Mouse (Mus musculus): ENCODE data around the gene Hsd11b1.
"Not testable (repeated sequence)": the region's sequence is repeated elsewhere in the genome, so short reads cannot be mapped to it uniquely, and the experiment has no call there.

The Hsd11b1 gene

DNA sequence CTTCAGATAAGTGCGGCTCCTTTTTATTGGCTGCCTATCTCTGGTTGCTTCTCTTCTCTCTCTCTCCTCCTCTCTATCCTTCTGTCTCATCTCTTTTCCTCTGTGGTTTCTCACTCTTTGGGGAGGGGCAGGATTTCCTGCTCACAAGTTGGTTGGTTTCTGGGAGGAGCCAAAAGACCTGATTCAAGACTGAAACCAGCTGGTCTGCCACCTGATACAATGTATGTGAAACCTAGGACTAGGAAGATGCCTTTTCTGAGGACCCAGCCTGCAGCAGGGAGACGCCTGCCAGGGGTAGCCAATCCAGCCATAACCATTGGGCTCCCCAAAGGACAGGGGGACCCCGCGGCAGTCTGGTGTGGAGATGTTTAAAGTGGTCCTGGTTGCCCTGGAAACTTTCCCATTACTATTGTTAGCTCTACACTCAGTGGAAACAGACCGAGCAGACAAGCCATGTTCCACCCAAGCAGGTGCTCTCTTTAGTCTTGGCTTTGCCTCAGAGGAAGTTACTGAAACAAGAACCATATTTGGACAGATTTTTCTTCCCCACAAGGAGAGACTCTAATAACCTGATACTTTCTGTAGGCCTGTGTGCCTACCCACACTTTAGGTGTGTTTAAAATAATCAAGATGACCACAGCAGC, at the start of gene Hsd11b1:
TSS of gene Hsd11b1 (minus strand) at position 121 of the 644 bp plus-strand sequence.
- DNase-seq (ENCODE audit: low spot score), result no peak

DNA sequence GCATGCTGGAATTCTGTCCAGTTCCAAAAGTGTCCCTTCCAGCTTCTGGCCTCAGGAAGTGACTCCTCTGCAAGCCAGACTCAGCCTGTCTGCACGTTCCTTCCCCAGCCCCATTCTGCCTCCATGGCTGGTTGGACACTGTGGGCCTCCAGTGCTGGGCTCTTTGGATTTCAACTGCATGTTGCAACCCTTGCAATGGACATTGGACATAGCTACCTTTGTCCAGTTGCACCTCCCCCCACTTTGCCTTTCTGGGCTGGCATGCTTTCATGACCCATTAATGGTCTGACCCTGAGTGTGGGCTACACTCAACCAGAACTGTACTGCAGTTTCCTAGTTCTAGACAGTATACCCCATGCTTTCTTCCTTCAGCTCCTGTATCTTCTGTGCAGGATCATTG, 47.7 kb upstream of the Hsd11b1 start:
- DNase-seq (ENCODE audit: low spot score), result no peak

DNA sequence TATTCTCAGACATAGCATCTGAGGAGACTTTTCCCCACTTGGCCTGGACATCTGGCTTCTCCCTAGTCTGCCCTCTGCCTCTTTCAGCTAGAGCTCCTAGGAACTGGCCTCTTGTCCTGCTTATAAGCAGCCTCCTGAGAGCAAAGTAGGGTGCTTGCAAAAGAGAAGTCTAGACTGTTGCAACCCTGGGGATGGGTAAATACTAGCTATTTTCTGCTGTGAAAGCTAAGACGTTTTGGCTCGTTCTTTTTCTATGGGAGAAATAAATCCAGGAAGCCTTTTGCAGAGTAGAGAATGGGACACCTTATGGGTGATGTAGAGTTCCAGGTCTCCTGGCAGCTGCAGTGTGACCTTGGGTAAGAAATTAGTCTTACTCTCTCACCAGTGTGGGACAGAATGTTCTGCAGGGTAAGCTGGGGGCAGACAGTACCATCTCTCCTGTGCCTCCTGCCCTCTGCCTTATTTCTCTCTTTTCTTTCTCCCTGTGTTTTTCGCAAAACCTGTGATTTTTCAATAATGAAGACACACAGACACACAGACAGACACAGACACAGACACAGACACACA, 46.7 kb upstream of the Hsd11b1 start:
- DNase-seq (ENCODE audit: low spot score), result no peak

DNA sequence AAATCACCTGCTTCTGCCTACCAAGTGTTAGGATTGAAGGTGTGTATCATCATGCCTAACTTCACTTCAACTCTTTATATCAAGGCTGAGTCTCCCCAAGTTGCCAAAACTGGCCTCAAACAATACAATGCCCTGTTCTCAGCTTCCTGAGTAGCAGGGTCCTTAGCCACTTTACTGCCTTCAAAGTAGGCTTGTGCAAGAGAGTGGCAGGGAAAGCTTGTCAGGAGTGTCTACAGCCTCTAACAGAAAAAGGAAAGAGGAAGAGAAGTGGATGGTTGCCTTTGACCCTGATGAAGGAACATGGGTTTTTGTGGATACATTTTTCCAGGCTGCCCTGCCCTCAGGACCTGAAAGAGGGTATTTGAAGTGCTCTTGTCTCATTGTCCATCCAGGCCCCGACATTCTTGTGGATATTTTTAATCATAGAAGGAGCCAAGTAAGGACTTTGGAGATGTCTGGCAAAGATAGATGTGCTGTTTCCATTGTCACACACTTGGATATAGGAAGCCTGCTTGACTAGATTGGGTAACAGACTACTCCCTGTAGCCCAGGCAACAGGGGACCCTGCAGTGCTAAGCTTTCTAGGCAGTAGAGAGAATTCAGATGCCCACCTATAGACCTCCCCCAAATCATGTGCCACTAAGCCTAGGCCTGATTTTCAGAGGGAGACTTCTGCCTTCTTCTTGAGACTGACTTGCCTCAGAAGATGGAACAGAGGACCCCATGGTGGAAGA, 46.1 kb upstream of the Hsd11b1 start:
- no peak for DNase-seq (ENCODE audit: low spot score)

DNA sequence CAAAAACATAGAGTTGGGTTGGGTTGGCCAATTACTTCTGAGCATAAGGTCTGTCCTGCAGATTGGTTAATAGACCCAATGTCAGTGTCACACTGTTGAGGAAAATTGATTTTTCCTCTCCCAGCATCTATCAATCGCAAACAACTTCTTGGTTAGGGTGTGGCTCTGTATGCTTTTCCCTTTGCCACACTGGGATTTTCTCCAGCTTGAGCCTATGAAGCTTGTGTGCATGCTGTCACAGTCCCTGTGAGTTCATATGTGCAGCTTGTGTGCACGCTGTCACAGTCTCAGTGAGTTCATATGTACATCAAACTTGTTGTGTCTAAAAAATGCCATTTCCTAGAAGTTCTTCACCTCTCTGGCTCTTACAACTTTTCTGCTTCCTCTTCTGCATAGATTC, 43.0 kb upstream of the Hsd11b1 start:
- no peak for DNase-seq (ENCODE audit: low spot score)

DNA sequence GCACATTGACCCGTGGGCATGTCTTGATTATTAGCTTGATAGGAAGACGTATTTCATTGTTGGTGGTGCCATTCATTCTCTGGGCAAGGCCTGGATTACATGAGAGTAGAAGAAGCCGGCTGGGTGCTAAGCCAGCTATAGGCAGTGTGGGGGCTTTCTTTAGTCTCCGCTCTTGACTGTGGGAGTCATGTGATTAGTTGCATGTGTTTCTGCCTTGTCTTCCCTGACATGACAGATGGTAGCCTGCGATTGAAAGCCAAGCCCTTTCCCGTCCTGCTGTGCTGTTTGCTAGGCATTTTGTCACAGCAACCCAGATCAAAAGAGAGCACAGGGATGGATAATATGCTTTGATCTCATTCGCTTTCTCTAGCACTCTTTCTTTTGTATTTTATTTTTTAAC, 41.5 kb upstream of the Hsd11b1 start:
- no peak for DNase-seq (ENCODE audit: low spot score)

DNA sequence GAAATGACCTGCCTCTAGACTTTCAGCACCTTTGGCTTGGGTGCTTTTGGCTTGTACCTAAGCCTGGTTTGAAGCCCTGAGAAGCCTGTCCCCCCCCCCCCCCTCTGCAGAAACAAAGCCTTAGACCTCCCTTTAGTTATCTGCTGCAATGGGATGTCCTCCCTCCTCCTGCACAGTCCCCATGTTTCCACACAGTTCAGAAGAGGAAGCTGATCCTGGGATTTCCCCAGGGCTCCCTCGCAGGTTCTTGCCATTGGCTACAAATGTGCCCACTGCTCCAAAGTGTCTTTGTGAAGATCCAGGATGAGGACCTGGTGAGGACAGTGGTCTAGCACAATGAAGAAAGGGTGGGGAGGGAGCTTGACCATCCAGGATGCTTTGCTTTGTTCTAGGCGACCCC, 39.2 kb upstream of the Hsd11b1 start:
- DNase-seq (ENCODE audit: low spot score), result no peak

DNA sequence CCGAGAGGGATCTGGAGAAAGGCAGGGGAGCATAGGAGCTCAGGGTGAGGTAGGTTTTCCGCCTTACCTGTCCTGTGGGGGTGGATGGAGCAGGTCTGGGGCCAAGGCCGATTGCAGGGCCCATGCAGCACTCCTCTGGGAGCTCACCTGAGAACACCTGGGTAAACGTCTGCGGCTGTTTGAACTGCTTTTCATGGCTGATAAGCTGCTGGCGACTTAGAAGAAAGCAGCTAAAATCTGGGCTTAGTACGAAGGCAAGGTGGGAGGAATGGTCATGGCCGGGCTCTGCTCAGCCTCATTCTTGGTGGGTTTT, 38.2 kb upstream of the Hsd11b1 start:
- DNase-seq (ENCODE audit: low spot score), result no peak

DNA sequence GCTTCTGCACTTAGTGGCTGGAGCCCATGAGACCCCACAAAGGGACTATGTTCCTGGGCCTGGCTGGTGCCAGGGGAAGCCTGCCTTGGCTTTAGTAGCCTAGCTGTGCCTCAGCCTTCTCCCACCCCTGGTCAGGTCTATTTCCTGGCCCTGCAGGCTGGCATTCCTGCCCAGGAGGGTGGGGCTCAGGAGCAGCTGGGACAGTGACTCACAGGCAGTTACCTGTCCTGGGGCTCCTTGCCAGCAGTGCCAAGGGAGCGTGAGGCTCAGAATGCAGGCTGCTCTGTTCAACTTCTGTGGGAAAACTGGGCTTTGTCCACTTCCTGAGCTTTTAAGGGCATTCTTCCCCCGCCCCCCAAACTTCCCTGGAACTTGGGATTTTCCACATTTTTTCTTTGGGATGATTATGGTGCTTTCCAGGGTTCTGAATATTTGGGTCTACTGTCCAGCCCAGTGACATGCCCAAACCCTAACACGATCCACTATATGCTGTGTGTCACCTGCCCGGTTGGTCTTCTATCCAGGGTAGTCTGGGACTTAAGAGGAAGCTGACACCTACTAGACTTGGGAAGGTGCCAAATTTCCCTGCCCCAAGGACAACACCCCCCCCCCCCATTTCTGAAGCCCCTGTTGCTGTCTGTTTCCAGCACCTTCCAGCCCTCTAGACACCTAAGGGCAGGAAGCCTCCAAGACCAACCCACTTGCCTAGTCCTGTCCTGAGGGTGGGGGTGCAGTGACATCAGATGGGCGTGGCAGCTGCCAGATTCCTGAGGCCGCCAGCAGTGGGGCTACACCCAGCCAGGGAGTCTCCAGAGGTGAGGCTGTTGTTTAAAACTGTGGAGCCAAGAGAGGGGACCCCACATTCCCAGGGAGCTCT, 37.6 kb upstream of the Hsd11b1 start:
- no peak for DNase-seq (ENCODE audit: low spot score)

DNA sequence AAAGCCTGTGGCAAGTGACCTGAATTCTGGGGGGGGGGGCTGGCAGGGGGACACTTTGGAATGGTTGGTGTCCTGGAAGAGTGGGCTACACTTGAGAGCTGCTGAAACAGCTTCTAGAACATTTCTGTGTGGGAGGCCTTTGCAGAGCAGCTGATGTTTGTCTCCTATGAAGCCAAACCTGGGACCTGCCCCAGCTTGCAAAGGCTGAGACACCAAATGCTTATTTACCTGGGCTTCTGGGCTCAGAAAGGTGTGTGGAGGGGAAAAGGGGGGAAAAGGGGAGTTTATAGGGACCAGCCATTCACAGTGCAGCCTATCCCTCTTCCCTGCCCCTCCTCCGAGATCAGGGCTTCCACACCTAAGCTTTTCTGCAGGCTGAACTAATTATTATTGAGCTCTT, 36.1 kb upstream of the Hsd11b1 start:
- no peak for DNase-seq (ENCODE audit: low spot score)

DNA sequence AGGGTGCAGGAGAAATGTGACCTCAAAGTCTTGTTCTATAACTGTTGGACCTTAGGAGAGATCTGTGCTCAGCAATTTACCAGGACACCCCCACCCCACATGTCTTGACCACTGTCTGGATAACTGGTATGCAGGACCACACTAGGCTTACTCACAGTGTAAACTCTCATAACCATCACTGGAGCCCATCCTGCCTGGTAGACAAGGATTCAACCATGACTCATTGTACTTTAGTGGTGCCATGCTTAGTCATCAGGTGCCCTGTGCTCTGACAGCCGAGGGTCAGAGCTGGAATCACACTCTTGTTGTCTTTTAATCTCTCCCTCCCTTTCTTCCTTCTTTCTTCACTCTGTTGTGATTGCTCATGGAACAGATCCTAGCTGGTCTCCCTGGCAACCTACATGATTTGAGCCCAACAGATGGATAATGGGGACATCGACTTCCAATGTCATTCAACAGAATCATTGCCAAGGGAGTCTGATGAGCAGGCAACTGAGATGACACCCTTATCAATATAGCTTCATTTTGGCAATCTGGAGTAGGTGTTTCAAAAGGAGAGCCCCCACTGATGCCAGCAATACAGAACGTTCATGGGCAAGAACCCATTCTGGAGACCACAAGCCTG, 34.4 kb upstream of the Hsd11b1 start:
- no peak for DNase-seq (ENCODE audit: low spot score)

DNA sequence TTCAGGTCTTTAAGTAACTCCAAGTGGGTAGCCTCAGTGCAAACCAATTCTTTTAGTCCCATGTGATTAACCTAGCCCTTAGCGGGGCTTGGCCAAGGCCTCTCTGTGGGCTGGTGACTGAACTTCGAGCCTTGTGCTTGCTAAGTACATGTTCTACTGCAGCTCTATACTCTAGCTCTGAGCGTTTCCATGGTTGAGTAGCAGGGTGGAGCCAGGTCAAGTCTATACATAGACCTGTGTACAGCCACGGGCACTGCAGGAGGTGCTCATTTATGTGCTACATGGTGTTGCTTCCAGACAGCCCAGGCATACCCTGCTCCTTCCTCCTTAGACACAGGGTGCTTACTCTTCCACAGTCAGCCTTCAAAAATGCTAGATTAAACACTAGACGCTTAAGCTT, 32.0 kb upstream of the Hsd11b1 start:
- no peak for DNase-seq (ENCODE audit: low spot score)

DNA sequence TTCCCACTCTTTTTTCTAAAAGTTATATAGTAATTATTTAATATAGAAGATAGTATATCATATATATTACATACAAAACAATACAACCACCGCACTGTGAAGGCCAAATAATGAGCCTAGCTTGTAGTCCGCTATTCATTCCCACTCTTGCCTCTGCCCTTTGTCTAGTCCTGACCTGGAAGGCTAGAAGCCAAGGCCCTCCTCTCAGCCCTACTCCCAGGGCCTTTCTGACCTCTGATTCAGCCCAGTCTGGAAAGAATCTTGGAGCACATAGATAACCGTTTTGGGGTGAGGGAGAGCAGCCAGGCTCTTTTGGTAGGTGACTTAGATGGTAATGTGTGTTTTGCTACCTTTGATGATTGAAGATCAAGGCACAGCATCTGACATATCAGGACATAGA, 30.1 kb upstream of the Hsd11b1 start:
- DNase-seq (ENCODE audit: low spot score), result no peak

DNA sequence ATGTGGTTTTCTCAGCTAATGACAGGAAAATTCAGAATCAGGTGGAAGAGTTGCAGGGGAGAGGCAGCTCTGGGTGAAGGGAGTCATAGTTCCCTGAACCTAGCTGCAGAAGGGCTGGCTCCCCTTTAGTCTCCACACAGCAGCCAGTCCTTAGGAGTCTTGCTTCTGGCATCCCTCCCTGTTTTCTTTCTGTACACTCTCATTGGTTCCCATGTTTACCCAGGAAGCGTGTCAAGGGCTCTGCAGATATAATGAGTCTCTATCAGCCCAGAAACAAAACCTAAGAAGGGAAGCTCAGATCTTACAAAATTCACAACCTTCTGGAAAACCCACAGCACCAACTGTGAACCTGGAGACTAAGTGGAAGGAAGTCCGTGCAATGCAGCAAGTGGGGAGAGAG, 29.2 kb upstream of the Hsd11b1 start:
- DNase-seq (ENCODE audit: low spot score), result no peak

DNA sequence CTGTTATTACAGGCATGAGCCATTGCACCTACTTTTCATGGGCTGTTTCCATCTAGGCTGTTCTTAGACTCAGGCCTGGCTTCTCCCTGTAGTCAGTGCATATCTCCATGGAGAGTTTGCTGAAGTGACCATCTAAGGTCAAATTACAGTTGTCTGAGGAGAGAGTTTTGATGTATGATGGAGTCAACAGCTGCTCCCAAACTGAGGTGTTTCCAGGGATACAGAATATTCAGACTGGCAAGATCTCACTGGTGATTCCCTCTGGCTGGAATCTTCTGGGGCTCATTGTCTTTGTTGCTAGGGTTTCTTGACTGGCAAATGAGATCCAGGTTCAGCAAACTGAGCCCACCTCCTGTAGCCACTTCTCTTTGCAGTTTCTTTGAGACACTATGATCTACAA, 26.8 kb upstream of the Hsd11b1 start:
- DNase-seq (ENCODE audit: low spot score), result no peak

DNA sequence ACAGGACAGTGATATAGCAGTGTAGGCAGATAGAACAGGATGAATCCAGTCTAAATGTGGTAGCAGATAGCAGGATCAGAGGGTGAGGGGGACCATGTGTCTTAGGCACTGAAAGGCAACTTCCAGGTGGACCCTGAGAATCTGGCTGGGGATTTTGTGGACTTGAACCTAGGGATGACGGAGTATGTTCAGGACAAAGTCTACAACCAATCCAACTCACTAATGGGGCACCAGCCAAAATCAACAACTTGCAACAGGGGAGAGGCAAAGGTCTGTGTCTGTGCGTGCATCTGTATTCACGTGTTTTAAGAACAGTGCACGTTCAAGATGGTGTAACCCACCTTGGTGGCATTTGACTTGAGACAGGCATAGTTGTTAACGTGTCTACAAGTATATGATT, 26.0 kb upstream of the Hsd11b1 start:
- no peak for DNase-seq (ENCODE audit: low spot score)

DNA sequence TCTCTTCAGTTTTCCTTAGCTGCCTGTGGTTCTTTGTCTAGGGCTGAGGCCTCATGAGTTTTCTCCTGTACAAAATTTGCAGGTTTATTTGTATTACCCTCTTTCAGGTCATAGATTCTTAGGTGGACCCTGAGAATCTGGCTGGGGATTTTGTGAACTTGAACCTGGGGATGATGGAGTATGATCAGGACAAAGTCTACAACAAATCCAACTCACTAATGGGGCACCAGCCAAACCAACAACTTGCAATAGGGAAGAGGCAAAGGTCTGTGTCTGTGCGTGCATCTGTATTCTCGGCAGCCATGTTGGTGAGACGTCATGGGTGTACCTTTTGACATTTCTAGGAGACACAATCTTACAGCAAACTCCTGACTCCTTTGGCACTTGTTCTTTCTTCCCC, 25.2 kb upstream of the Hsd11b1 start:
- DNase-seq (ENCODE audit: low spot score), result no peak

DNA sequence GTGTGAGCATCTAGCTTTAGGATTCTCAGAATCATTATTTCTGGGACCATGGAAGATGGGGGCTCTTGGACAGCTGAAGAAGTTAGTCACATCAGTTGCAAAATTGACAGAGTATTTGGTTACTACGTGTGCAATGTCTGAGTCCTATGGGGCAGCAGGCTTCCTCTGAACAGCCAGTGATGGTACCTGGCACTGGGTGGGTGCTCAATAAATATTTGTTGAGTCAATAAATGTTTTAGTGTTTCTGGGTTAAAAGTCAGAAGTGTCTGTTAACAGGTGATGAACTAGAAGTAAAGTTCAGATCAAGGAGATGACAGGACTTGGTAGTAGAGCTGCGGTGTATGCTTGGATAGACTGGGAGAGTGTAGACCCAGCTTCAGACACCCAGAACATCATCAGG, 23.7 kb upstream of the Hsd11b1 start:
- no peak for DNase-seq (ENCODE audit: low spot score)

DNA sequence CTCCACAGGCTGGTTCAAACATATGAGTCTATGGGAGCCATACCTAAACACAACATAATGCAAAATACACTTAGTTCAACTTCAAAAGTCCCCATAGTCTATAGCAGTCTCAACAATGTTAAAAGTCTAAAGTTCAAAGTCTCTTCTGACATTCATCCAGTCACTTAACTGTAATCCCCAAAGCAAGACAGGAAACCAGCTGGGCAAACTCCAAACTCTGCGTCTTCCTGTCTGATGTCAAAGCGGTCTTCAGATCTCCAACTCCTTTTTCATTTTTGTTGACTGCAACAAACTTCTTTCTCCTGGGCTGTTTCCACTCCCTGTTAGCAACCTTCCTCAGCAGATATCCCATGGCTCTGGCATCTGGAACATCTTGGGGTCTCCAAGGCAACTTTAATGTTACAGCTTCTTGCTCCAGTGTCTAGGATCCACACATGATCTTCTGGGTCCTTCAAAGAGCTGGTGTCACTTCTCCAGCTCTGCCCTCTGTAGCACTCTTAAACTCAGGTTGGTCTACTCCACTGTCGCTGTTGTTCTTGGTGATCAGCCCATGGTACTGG, 22.0 kb upstream of the Hsd11b1 start:
- DNase-seq (ENCODE audit: low spot score), result not testable (repeated sequence)

DNA sequence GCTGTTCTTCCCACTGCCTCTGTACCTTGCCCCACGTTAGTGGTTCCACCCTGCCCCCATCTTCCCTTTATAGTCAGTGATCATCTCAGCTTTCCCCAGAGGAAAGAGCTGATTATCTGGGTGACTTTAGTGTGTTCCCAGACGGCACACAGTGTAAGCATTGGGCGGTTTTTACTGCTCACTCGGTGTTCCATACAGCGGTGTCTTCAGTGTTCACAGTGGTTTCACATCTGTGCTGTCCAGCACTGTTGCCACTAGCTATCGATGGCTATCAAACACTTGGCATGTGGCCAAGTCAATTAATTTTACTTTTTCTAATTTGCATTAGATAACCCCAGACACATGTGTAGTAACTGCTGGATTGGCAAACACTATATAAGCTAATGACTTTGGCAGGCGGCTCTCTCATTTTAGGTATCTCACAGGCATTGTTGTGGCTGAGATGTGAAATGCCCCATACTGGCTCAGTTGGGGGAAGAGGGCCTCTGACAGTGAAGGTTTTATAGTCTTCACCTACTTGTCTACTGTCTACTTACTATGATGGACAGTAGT, 20.4 kb upstream of the Hsd11b1 start:
- DNase-seq (ENCODE audit: low spot score), result no peak

DNA sequence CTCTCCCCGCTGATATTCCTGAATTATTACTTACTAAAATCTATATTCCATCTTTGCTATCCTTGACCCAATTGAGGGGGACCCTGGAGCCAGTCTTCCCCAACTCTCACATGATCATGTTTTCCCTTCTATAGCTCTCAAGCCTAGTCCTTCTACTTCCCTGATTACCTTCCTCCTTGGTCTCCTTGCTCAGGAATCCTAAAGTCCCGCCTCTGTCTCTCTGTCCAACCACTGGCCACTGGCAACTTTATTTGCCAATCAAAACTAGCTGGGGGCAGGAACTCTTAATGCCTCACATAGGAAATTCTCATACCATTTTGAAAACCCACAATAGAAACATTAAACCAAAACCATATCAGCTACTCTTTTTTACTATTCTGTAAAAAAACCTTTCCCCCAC, 17.5 kb upstream of the Hsd11b1 start:
- DNase-seq (ENCODE audit: low spot score), result no peak

DNA sequence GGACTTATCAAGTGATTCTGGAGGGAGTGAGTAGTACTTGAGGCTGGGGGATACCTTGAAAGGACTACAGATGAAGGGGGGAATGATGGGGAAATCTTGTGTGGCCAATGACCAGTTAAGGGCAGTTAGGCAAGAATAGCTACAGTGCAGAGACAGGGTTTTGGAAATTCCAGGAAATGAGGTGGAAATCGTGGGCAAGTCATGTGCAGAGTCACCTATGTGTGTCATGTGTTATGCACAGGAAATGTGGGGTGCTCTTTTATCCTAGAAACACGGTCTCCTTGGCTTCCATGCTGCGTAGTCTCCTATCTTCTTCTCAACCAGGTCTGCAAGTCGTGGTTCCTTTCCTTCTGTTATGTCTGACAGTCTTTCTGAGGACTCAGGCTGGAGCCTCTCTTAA, 15.6 kb upstream of the Hsd11b1 start:
- no peak for DNase-seq (ENCODE audit: low spot score)

All from c-Kit-positive CD71-positive TER-119-positive erythroid progenitor cells, embryonic 14.5 days (primary cell).